Mouse (Mus musculus) CH12.LX (cell line): ENCODE results near the gene Ptprcap.

Experiments
- CTCF ChIP-seq, 2 experiments: IDR thresholded peaks in 1 of 2; conservative IDR thresholded peaks in 1 of 2; 2 replicates each; pipeline ENCODE4 v1.5.1; 2011 to 2012; ENCODE audit warnings: low read depth in 2 of 2, low read length in 2 of 2, improper control_type of control experiment in 1 of 2, inconsistent platforms in 1 of 2, mild to moderate bottlenecking in 1 of 2, moderate library complexity in 1 of 2
- EP300 ChIP-seq: IDR thresholded peaks from 2 replicates; pipeline ENCODE4 v1.6.1; 2011; ENCODE audit warnings: low read length, improper control_type of control experiment
- JUND ChIP-seq: conservative IDR thresholded peaks from 2 replicates; pipeline ENCODE4 v1.6.1; 2011; ENCODE audit warnings: low read depth, low read length, improper control_type of control experiment
- MXI1 ChIP-seq: IDR thresholded peaks from 2 replicates; pipeline ENCODE4 v1.6.1; 2011; ENCODE audit warnings: mild to moderate bottlenecking, low read depth, low read length, improper control_type of control experiment
- NELFE ChIP-seq: IDR thresholded peaks from 2 replicates; pipeline ENCODE4 v1.6.1; 2011; ENCODE audit warnings: low read depth, low read length, improper control_type of control experiment
- POLR2A ChIP-seq: IDR thresholded peaks from 2 replicates; pipeline ENCODE4 v1.6.1; 2011; ENCODE audit warnings: low read depth, mild to moderate bottlenecking, improper control_type of control experiment, low read length
- POLR2AphosphoS2 ChIP-seq: IDR thresholded peaks from 2 replicates; pipeline ENCODE4 v1.6.1; 2011; ENCODE audit warnings: low read depth, low read length, improper control_type of control experiment
- ZKSCAN1 ChIP-seq: IDR thresholded peaks from 2 replicates; pipeline ENCODE4 v1.6.1; 2012; ENCODE audit warnings: low read depth, inconsistent platforms, low read length, improper control_type of control experiment, borderline replicate concordance

DNA sequence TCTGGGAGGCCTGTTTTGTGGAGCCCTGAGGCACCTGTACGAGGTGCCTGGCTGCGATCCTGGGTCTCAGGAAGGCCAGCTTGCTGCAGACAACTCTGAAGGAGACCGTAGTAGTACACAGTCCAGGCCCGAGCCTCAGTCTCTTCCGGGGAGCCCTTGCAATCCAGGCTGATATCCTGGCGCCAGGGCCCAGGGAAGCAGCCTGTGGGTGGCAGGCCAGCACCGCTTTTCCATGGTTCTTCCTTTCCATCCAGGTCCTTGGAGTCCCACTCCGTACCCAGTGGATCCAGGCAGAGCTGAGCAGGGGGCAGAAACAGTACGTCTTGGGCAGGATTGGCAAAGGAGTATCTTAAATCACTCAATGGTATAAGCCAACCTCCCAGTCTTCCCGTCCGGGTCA, 19.5 kb downstream of the Ptprcap start:
- TF ChIP-seq CTCF (conservative IDR thresholded peaks at IDR 0.05 in 1 of 2, IDR thresholded peaks at IDR 0.05 in 1 of 2; ENCODE audit: low read depth in 2 of 2, low read length in 2 of 2): no peak
- TF ChIP-seq EP300: no peak
- TF ChIP-seq MXI1: no peak
- no peak for TF ChIP-seq POLR2A
- no peak for TF ChIP-seq ZKSCAN1
- TF ChIP-seq NELFE: no peak
- TF ChIP-seq JUND: no peak
- no peak for TF ChIP-seq POLR2AphosphoS2
